Mouse (Mus musculus) ovary, adult 18-20 months (tissue): ENCODE data around the gene Gpr62.

Experiments used
- DNase-seq: peaks from one replicate; pipeline ENCODE4 v3.0.0; 2022; ENCODE audit warnings: low spot score, mixed read lengths

Gpr62 gene

GRCm38 (mm10) chr9:106474456-106474855, 8.7 kb upstream of the Gpr62 start:
- peak; percentile 59 for DNase-seq

- no peak for DNase-seq
Observed at GRCm38 (mm10) chr9:106473753-106474105, 8.0 kb upstream of the Gpr62 start.

GRCm38 (mm10) chr9:106473081-106473752, 7.5 kb upstream of the Gpr62 start:
- no peak for DNase-seq

- no peak for DNase-seq
Observed at GRCm38 (mm10) chr9:106472321-106472720, 6.6 kb upstream of the Gpr62 start.

- no peak for DNase-seq
Observed at GRCm38 (mm10) chr9:106471892-106472291, 6.2 kb upstream of the Gpr62 start.

- DNase-seq = no peak
Observed at GRCm38 (mm10) chr9:106470991-106471750, 5.4 kb upstream of the Gpr62 start.

- DNase-seq = no peak
Observed at GRCm38 (mm10) chr9:106469776-106470175, 4.0 kb upstream of the Gpr62 start.

GRCm38 (mm10) chr9:106469317-106469716, 3.6 kb upstream of the Gpr62 start:
- no peak for DNase-seq

GRCm38 (mm10) chr9:106467746-106468145, 2.0 kb upstream of the Gpr62 start:
- no peak for DNase-seq

- DNase-seq = no peak
Observed at GRCm38 (mm10) chr9:106466721-106467120, 983 bp upstream of the Gpr62 start.

- DNase-seq = no peak
Observed at GRCm38 (mm10) chr9:106464751-106465541, 792 bp downstream of the Gpr62 start.

GRCm38 (mm10) chr9:106463122-106464063, 2.3 kb downstream of the Gpr62 start:
- no peak for DNase-seq

- no peak for DNase-seq
Observed at GRCm38 (mm10) chr9:106462430-106462800, 3.3 kb downstream of the Gpr62 start.

GRCm38 (mm10) chr9:106461641-106462429, 3.9 kb downstream of the Gpr62 start:
- DNase-seq = no peak

- no peak for DNase-seq
Observed at GRCm38 (mm10) chr9:106461026-106461415, 4.7 kb downstream of the Gpr62 start.

- no peak for DNase-seq
Observed at GRCm38 (mm10) chr9:106460401-106461025, 5.2 kb downstream of the Gpr62 start.

GRCm38 (mm10) chr9:106459946-106460345, 5.8 kb downstream of the Gpr62 start:
- DNase-seq = no peak

- no peak for DNase-seq
Observed at GRCm38 (mm10) chr9:106457920-106458319, 7.8 kb downstream of the Gpr62 start.

GRCm38 (mm10) chr9:106457163-106457559, 8.6 kb downstream of the Gpr62 start:
- no peak for DNase-seq
